Mouse (Mus musculus): ENCODE results near the gene Frmpd2. TPM values are rescaled to one million over a fixed set of nuclear protein-coding genes. Genes with fewer than 3 reads are reported as not detected.

Gene Frmpd2
- polyA plus RNA-seq, 1 experiment, result not detected

GRCm38 (mm10) chr14:33495226-33495625, 23.7 kb downstream of the Frmpd2 start:
- TF ChIP-seq GATA1 (IDR thresholded peaks at IDR 0.05; ENCODE audit: low read length), result no peak

GRCm38 (mm10) chr14:33497418-33497817, 25.9 kb downstream of the Frmpd2 start:
- no peak for TF ChIP-seq GATA1 (IDR thresholded peaks at IDR 0.05; ENCODE audit: low read length)

- TF ChIP-seq GATA1 (IDR thresholded peaks at IDR 0.05; ENCODE audit: low read length), result no peak
These were observed 27.4 kb downstream of the Frmpd2 start for GRCm38 (mm10) chr14:33498849-33499248.

GRCm38 (mm10) chr14:33500631-33501030, 29.1 kb downstream of the Frmpd2 start:
- no peak for TF ChIP-seq GATA1 (IDR thresholded peaks at IDR 0.05; ENCODE audit: low read length)

- TF ChIP-seq GATA1 (IDR thresholded peaks at IDR 0.05; ENCODE audit: low read length), result no peak
These were observed 31.8 kb downstream of the Frmpd2 start for GRCm38 (mm10) chr14:33503311-33503710.

- no peak for TF ChIP-seq GATA1 (IDR thresholded peaks at IDR 0.05; ENCODE audit: low read length)
These were observed 35.2 kb downstream of the Frmpd2 start for GRCm38 (mm10) chr14:33506696-33507095.

GRCm38 (mm10) chr14:33508660-33509059, 37.2 kb downstream of the Frmpd2 start:
- no peak for TF ChIP-seq GATA1 (IDR thresholded peaks at IDR 0.05; ENCODE audit: low read length)

GRCm38 (mm10) chr14:33513877-33514276, 42.4 kb downstream of the Frmpd2 start:
- no peak for TF ChIP-seq GATA1 (IDR thresholded peaks at IDR 0.05; ENCODE audit: low read length)

- TF ChIP-seq GATA1 (IDR thresholded peaks at IDR 0.05; ENCODE audit: low read length), result no peak
These were observed 43.3 kb downstream of the Frmpd2 start for GRCm38 (mm10) chr14:33514756-33515285.

GRCm38 (mm10) chr14:33521538-33521937, 50.0 kb downstream of the Frmpd2 start:
- no peak for TF ChIP-seq GATA1 (IDR thresholded peaks at IDR 0.05; ENCODE audit: low read length)

GRCm38 (mm10) chr14:33525272-33525983, 53.9 kb downstream of the Frmpd2 start:
- TF ChIP-seq GATA1 (IDR thresholded peaks at IDR 0.05; ENCODE audit: low read length), result no peak

- no peak for TF ChIP-seq GATA1 (IDR thresholded peaks at IDR 0.05; ENCODE audit: low read length)
These were observed 55.1 kb downstream of the Frmpd2 start for GRCm38 (mm10) chr14:33526621-33527020.

- no peak for TF ChIP-seq GATA1 (IDR thresholded peaks at IDR 0.05; ENCODE audit: low read length)
These were observed 56.4 kb downstream of the Frmpd2 start for GRCm38 (mm10) chr14:33527938-33528337.

- no peak for TF ChIP-seq GATA1 (IDR thresholded peaks at IDR 0.05; ENCODE audit: low read length)
These were observed 59.9 kb downstream of the Frmpd2 start for GRCm38 (mm10) chr14:33531331-33531912.

- no peak for TF ChIP-seq GATA1 (IDR thresholded peaks at IDR 0.05; ENCODE audit: low read length)
These were observed 61.3 kb downstream of the Frmpd2 start for GRCm38 (mm10) chr14:33532792-33533191.

GRCm38 (mm10) chr14:33533516-33533915, 62.0 kb downstream of the Frmpd2 start:
- TF ChIP-seq GATA1 (IDR thresholded peaks at IDR 0.05; ENCODE audit: low read length), result no peak

GRCm38 (mm10) chr14:33535317-33535716, 63.8 kb downstream of the Frmpd2 start:
- no peak for TF ChIP-seq GATA1 (IDR thresholded peaks at IDR 0.05; ENCODE audit: low read length)
